Mouse (Mus musculus): ENCODE data around the gene Kif22. TPM values are rescaled to one million over a fixed set of nuclear protein-coding genes. Genes with fewer than 3 reads are reported as not detected.

The Kif22 gene
- total RNA-seq, 2 experiments from 2014 or later = 0.66 to 0.84 TPM

- no peak for DNase-seq
- TF ChIP-seq CTCF (IDR thresholded peaks at IDR 0.05) = no peak
- intact Hi-C loops (cut with DNase I) = loop anchor here (5.0 to 10.0 kb wide), 4 partner anchors 76 to 272 kb away; partner anchors contain the start of gene Mapk3
- H3K27ac ChIP-seq = peak overlapping the region; percentile 98
- H3K4me3 ChIP-seq = peak overlapping the region; percentile 95
These were observed 15.7 kb downstream of the Kif22 start for GRCm38 (mm10) chr7:127026616-127026983.

GRCm38 (mm10) chr7:127026161-127026600 lies 16.1 kb downstream of the Kif22 start:
- DNase-seq = peak; percentile 74
- Histone ChIP-seq H3K27ac (peak overlapping the region; percentile 94), H3K4me3 (peak overlapping the region; percentile 95)
- intact Hi-C loops (cut with DNase I) = loop anchor here (5.0 to 10.0 kb wide), 4 partner anchors 76 to 271 kb away; partner anchors contain the start of gene Mapk3
- TF ChIP-seq CTCF (IDR thresholded peaks at IDR 0.05) = no peak

- intact Hi-C loops (cut with DNase I) = loop anchor here (5.0 to 10.0 kb wide), 4 partner anchors 77 to 271 kb away; partner anchors contain the start of gene Mapk3
- no peak for TF ChIP-seq CTCF (IDR thresholded peaks at IDR 0.05)
- peak; percentile 71 for DNase-seq
- H3K4me3 ChIP-seq = peak overlapping the region; percentile 95
- peak overlapping the region; percentile 94 for H3K27ac ChIP-seq
These were observed 16.6 kb downstream of the Kif22 start for GRCm38 (mm10) chr7:127025556-127026160.

- intact Hi-C loops (cut with DNase I) = loop anchor here (5.0 to 10.0 kb wide), 4 partner anchors 77 to 270 kb away; partner anchors contain the start of gene Mapk3
- Histone ChIP-seq H3K27ac (peak overlapping the region; percentile 94), H3K4me3 (peak overlapping the region; percentile 95)
- peak; percentile 61 for TF ChIP-seq CTCF (IDR thresholded peaks at IDR 0.05)
- DNase-seq = peak; percentile 86
These were observed 17.3 kb downstream of the Kif22 start for GRCm38 (mm10) chr7:127024755-127025555.

GRCm38 (mm10) chr7:127023896-127024690 lies 18.2 kb downstream of the Kif22 start:
- peak overlapping the region; percentile 94 for H3K27ac ChIP-seq
- intact Hi-C loops (cut with DNase I) = loop anchor here (10.0 kb wide), 1 partner anchor 269 kb away; the partner anchor contains the start of gene Mapk3
- DNase-seq = peak; percentile 28
- no peak for TF ChIP-seq CTCF (IDR thresholded peaks at IDR 0.05)
- peak overlapping the region; percentile 95 for H3K4me3 ChIP-seq

- TF ChIP-seq CTCF (IDR thresholded peaks at IDR 0.05) = no peak
- intact Hi-C loops (cut with DNase I) = loop anchor here (10.0 kb wide), 1 partner anchor 268 kb away; the partner anchor contains the start of gene Mapk3
- peak; percentile 24 for DNase-seq
- H3K27ac ChIP-seq = no peak overlapping the region
- H3K4me3 ChIP-seq = 0 out of 2 replicates have a peak overlapping the region, but pooled peaks have one; percentile 4
These were observed 19.0 kb downstream of the Kif22 start for GRCm38 (mm10) chr7:127023272-127023691.

- intact Hi-C loops (cut with DNase I) = loop anchor here (10.0 kb wide), 1 partner anchor 268 kb away; the partner anchor contains the start of gene Mapk3
- no peak for TF ChIP-seq CTCF (IDR thresholded peaks at IDR 0.05)
- H3K4me3 ChIP-seq = no peak overlapping the region
- DNase-seq = no peak
- H3K27ac ChIP-seq = no peak overlapping the region
These were observed 19.6 kb downstream of the Kif22 start for GRCm38 (mm10) chr7:127022528-127023271.

GRCm38 (mm10) chr7:127021563-127022527 lies 20.4 kb downstream of the Kif22 start:
- intact Hi-C loops (cut with DNase I) = loop anchor here (10.0 kb wide), 1 partner anchor 267 kb away; the partner anchor contains the start of gene Mapk3
- DNase-seq = no peak
- no peak for TF ChIP-seq CTCF (IDR thresholded peaks at IDR 0.05)
- Histone ChIP-seq H3K27ac (peak overlapping the region; percentile 67), H3K4me3 (peak overlapping the region; percentile 71)

- Histone ChIP-seq H3K4me3 (peak within 1 kb of the TSS; percentile 71), H3K27ac (peak within 1 kb of the TSS; percentile 67)
- intact Hi-C loops (cut with DNase I) = loop anchor here (10.0 kb wide), 1 partner anchor 266 kb away; the partner anchor contains the start of gene Mapk3
- no peak for TF ChIP-seq CTCF (IDR thresholded peaks at IDR 0.05)
- DNase-seq = peak; percentile 67
These were observed 21.2 kb downstream of the Kif22 start, which contains the start of the genes Gm42742 and Prrt2 for GRCm38 (mm10) chr7:127020901-127021562. Gm42742 (minus strand) TSS chr7:127021097. Prrt2 (minus strand) TSS chr7:127021211.

Data from gastrocnemius, adult 2 months (tissue).